Mouse (Mus musculus): ENCODE measurements around the gene Klf6.

The Klf6 gene

GRCm38 (mm10) chr13:5863408-5863891 lies 2.2 kb downstream of the Klf6 start:
- no peak for DNase-seq (ENCODE audit: low spot score in 2 of 2)

GRCm38 (mm10) chr13:5864265-5865097 lies 3.2 kb downstream of the Klf6 start:
- no peak for DNase-seq (ENCODE audit: low spot score in 2 of 2)

DNA sequence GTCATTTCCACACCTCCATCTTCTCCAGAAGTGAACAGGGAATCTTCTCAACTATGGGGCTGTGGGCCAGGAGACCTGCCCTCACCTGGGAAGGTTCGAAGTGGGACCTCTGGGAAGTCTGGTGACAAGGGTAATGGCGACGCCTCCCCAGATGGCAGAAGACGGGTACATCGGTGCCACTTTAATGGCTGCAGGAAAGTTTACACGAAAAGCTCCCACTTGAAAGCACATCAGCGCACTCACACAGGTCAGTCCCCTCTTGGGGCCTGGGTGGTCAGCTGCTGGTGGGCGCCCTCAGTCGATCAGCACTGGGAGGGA lies 3.8 kb downstream of the Klf6 start:
- no peak for DNase-seq (ENCODE audit: low spot score in 2 of 2)

DNA sequence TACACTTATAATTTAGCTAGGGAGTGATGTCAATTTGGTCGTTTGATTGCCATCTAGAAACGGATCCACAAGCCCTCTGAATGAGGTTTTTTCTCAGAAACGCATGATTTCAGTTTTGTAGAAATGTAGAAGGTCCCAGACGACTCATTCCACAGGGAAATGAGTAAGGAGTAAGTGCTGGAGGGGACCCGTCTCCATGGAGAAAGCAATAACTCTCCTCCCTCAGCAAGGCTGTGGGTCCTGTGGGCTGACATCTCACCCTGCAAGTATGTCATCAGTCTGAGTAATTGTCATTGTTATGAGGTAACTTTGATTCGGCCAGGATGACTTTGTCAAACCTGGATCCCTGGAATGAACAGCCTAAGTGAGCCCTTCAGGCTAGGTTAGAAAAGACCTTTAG lies 4.8 kb downstream of the Klf6 start:
- DNase-seq (ENCODE audit: low spot score in 2 of 2), result no peak

DNA sequence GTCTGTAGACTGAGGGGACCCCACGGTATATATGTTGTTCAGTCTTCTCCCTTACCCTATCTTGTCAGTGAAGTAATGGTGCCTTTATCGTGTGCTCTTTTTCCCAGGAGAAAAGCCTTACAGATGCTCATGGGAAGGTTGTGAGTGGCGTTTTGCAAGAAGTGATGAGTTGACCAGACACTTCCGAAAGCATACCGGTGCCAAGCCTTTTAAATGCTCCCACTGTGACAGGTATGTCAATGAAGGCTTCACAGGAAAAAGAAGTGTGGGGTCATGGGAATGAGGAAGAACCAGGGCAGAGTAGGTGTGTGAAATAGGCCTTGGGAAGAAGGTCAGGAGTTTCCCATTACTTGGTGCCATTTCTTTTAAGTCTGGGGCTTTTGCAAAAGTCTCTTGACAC lies 5.2 kb downstream of the Klf6 start:
- no peak for DNase-seq (ENCODE audit: low spot score in 2 of 2)

GRCm38 (mm10) chr13:5868376-5868775 lies 7.1 kb downstream of the Klf6 start:
- DNase-seq (ENCODE audit: low spot score in 2 of 2), result no peak

GRCm38 (mm10) chr13:5869433-5869832 lies 8.2 kb downstream of the Klf6 start:
- no peak for DNase-seq (ENCODE audit: low spot score in 2 of 2)

DNA sequence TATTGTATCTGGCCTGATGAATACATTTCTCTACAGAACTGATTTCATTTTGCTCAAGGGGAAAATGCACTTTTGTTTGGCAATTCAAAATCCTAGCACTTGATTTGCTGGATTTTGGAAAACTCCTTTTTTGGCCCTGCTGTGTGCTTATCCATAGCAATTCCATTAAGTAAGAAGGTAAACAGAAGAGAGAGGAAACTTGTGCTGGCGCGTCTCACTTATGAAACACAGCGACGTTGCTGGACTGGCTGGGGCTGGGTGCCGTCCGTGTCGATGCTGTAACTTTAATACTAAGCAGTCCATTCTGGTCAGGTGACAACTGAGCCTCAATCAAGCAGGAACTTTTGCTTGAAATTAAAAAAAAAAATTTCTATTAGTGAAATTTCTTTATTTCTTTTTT lies 8.6 kb downstream of the Klf6 start:
- DNase-seq (ENCODE audit: low spot score in 2 of 2), result no peak

- no peak for DNase-seq (ENCODE audit: low spot score in 2 of 2)
Measured at GRCm38 (mm10) chr13:5870382-5871272, 9.3 kb downstream of the Klf6 start.

- DNase-seq (ENCODE audit: low spot score in 2 of 2), result no peak
Measured at GRCm38 (mm10) chr13:5871414-5871813, 10.1 kb downstream of the Klf6 start.

DNA sequence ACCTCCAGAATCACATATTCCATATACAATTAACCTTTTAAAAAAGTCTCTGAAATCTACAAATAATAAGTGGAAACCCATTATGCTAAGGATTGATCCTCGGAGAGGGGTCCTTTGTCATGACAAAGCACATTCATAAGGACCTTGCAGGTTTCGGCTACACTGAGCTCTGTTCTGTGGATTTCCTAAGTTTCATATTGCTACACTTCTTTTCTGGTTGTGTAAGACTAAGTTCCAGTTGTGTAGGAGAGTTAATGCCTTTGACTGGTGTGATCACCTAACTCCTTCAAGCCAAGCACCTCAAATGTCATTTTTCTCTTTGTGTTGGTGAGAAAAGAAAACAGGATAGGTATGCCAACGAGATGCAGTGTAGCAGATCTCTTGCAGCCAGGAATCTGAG lies 12.4 kb downstream of the Klf6 start:
- DNase-seq (ENCODE audit: low spot score in 2 of 2), result no peak

DNA sequence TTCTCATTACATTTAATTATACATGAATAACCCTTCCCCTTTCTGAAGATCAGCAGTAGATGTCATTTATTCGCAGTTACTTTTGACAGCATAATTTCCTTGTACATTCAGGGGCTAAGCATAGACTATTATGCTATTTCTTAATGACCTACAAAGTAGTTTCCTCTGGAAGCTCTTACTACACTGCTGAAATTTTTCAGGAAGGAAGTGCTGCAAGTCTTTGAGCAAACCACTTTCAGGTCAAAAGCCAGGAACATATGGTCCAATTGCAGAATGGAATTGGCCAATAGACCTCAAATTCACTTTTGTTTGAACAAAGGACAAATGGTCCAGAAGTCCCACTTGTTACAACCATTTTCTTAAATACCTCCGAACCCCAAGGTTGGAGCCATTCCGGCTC lies 14.2 kb downstream of the Klf6 start:
- no peak for DNase-seq (ENCODE audit: low spot score in 2 of 2)

DNA sequence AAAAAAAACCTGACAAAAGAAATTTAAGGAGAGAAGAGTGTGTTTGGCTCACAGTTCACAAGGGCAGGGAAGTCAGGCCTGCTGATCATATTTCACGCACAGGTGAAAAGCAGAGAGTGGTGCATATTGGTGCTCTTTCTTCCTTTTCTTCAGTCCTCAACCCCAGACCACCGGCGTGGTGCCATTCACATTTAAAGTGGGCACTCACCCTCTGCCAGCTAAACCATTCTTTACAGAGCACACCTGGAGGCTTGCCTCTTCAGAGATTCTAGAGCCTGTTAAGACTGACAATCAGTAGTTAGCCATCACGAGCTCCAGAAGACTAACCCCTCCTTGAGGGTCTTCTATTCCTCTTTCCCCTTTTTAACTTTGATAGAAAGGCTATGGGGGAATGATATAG lies 17.5 kb downstream of the Klf6 start:
- DNase-seq (ENCODE audit: low spot score in 2 of 2), result no peak

DNA sequence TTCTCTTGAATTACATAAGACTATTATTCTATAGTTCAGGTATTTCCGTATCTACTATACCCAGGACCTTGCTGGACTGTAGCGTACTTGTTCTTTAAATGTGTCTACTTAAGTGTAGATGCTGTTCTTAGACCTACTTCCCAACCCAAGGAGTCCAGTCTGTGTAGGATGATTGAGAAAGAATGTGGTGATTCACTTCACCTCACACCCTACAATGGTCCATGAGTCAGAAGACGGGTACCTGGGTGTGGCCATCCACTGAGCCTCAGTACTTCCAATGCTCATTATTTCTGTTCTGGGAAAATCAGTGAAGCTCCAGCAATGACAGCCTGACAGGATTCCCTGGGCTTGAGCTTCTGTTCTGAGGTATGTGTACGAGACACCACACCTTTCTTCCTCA lies 25.5 kb downstream of the Klf6 start:
- DNase-seq (ENCODE audit: low spot score in 2 of 2), result no peak

GRCm38 (mm10) chr13:5888164-5888563 lies 26.9 kb downstream of the Klf6 start:
- DNase-seq (ENCODE audit: low spot score in 2 of 2), result no peak

- no peak for DNase-seq (ENCODE audit: low spot score in 2 of 2)
Measured at GRCm38 (mm10) chr13:5888731-5889130, 27.4 kb downstream of the Klf6 start.

DNA sequence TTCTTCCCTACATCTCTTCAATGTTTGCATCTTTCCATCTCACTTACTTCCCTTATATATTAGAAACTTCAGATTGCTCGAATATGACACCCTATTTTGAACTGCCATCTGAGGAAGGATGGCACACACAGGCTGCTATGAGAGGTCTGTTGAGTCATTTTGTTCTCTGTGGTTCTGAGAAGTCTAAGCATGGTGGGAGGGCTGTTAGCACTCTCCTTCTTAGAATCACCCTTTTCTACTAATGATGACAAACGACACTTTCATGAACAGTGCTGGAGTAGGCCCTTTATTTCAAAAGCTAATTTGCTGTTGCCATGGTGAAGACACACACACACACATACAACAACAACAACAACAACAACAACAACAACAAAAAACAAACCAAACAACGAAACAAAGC lies 28.8 kb downstream of the Klf6 start:
- DNase-seq (ENCODE audit: low spot score in 2 of 2), result no peak

- DNase-seq (ENCODE audit: low spot score in 2 of 2), result no peak
Measured at GRCm38 (mm10) chr13:5892684-5893447, 31.6 kb downstream of the Klf6 start.

DNA sequence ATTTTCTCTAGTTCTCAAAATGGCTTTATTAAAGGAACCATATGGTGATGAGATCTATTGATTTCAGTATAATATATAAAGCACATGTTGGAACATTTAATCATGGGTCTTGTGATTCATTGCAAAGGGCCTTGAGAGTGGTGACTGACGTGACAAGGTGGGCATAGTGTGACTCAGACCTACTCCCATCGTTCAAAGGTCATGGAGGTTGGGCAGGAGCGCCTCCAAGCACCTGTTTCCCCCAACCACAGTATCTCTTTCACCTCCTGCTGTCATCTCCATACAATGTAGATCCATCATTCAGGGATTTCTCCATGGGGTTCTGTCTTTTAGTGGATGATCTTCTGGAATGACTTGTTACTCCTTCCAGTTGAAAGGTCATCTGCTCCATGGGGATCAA lies 33.6 kb downstream of the Klf6 start:
- no peak for DNase-seq (ENCODE audit: low spot score in 2 of 2)

DNA sequence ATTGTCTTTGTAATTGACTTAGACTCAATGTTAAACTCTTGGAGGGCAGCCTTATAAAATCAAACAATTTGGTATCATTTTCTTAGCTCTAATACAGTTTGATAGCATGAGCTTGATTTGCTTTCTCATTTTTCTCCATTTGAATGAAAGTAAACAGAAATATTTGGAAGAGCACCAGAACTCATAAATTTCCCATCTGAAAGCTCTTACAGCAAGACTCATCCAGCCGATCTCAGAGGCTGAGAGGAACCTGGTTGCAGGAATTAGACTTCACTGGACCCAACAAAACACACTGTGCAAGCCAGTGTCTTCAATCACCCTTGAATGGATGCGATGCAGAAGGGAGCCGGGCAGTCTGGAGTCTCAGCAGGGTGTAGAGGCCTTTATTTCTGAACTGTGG lies 34.6 kb downstream of the Klf6 start:
- no peak for DNase-seq (ENCODE audit: low spot score in 2 of 2)

- DNase-seq (ENCODE audit: low spot score in 2 of 2), result no peak
Measured at GRCm38 (mm10) chr13:5897176-5897959, 36.1 kb downstream of the Klf6 start.

Data from urinary bladder, postnatal 4 days (tissue).